Mouse (Mus musculus): ENCODE results near the gene Otop2. TPM values are rescaled to one million over a fixed set of nuclear protein-coding genes. Genes with fewer than 3 reads are reported as not detected.

Otop2 gene
- polyA plus RNA-seq, 1 experiment from 2014 or later = not detected

GRCm38 (mm10) chr11:115283891-115284620 lies 22.9 kb upstream of the Otop2 start:
- no peak for ATAC-seq (ENCODE audit: low FRiP score, low TSS enrichment)
- H3K9me3 ChIP-seq (ENCODE audit: low read length) = no peaks in the 10 kb centered on the region
- no peak overlapping the region for H3K27ac ChIP-seq (ENCODE audit: low read length)
- 87% methylated on average over 12 of the region's 12 CpGs for WGBS
- H3K4me1 ChIP-seq (ENCODE audit: insufficient read depth, low read length) = no peaks in the 10 kb centered on the region
- no peaks in the 10 kb centered on the region for H3K36me3 ChIP-seq (ENCODE audit: insufficient read depth, low read length)
- H3K4me3 ChIP-seq (ENCODE audit: low read length) = no peak overlapping the region
- no peaks in the 10 kb centered on the region for H3K27me3 ChIP-seq (ENCODE audit: insufficient read depth, low read length)
- H3K4me2 ChIP-seq (replicated peaks; ENCODE audit: low read depth, low read length) = no peak overlapping the region
- no peak overlapping the region for H3K9ac ChIP-seq (replicated peaks; ENCODE audit: low read length)

GRCm38 (mm10) chr11:115285282-115285681 lies 21.7 kb upstream of the Otop2 start:
- Histone ChIP-seq H3K27me3 (ENCODE audit: insufficient read depth, low read length) (no peaks in the 10 kb centered on the region), H3K9me3 (ENCODE audit: low read length) (no peaks in the 10 kb centered on the region), H3K4me3 (ENCODE audit: low read length) (no peak overlapping the region), H3K9ac (replicated peaks; ENCODE audit: low read length) (no peak overlapping the region), H3K36me3 (ENCODE audit: insufficient read depth, low read length) (no peaks in the 10 kb centered on the region), H3K4me2 (replicated peaks; ENCODE audit: low read depth, low read length) (no peak overlapping the region), H3K4me1 (ENCODE audit: insufficient read depth, low read length) (0 out of 2 replicates have a peak, but pooled peaks cover 6% of the 10 kb centered on the region), H3K27ac (ENCODE audit: low read length) (no peak overlapping the region)
- 52% methylated on average over 4 of the region's 4 CpGs for WGBS
- ATAC-seq (ENCODE audit: low FRiP score, low TSS enrichment) = no peak

- Histone ChIP-seq H3K4me1 (ENCODE audit: insufficient read depth, low read length) (peaks cover 8% of the 10 kb centered on the region; the same call in 1 of the 2 replicates), H3K4me2 (replicated peaks; ENCODE audit: low read depth, low read length) (no peak overlapping the region), H3K9ac (replicated peaks; ENCODE audit: low read length) (no peak overlapping the region), H3K9me3 (ENCODE audit: low read length) (no peaks in the 10 kb centered on the region), H3K27ac (ENCODE audit: low read length) (no peak overlapping the region), H3K4me3 (ENCODE audit: low read length) (no peak overlapping the region), H3K27me3 (ENCODE audit: insufficient read depth, low read length) (no peaks in the 10 kb centered on the region), H3K36me3 (ENCODE audit: insufficient read depth, low read length) (no peaks in the 10 kb centered on the region)
- no peak for ATAC-seq (ENCODE audit: low FRiP score, low TSS enrichment)
- WGBS = 68% methylated on average over 19 of the region's 19 CpGs
Observed at GRCm38 (mm10) chr11:115286201-115286993, 20.6 kb upstream of the Otop2 start.

GRCm38 (mm10) chr11:115287386-115287785 lies 19.6 kb upstream of the Otop2 start:
- H3K4me3 ChIP-seq (ENCODE audit: low read length) = no peak overlapping the region
- H3K27me3 ChIP-seq (ENCODE audit: insufficient read depth, low read length) = no peaks in the 10 kb centered on the region
- no peak overlapping the region for H3K9ac ChIP-seq (replicated peaks; ENCODE audit: low read length)
- H3K27ac ChIP-seq (ENCODE audit: low read length) = no peak overlapping the region
- H3K36me3 ChIP-seq (ENCODE audit: insufficient read depth, low read length) = no peaks in the 10 kb centered on the region
- H3K4me1 ChIP-seq (ENCODE audit: insufficient read depth, low read length) = peaks cover 9% of the 10 kb centered on the region; the same call in 1 of the 2 replicates
- no peak overlapping the region for H3K4me2 ChIP-seq (replicated peaks; ENCODE audit: low read depth, low read length)
- no peak for ATAC-seq (ENCODE audit: low FRiP score, low TSS enrichment)
- no peaks in the 10 kb centered on the region for H3K9me3 ChIP-seq (ENCODE audit: low read length)
- 89% methylated on average over 5 of the region's 5 CpGs for WGBS

- no peak for ATAC-seq (ENCODE audit: low FRiP score, low TSS enrichment)
- 85% methylated on average over 2 of the region's 2 CpGs for WGBS
Observed at GRCm38 (mm10) chr11:115288305-115288704, 18.7 kb upstream of the Otop2 start.

GRCm38 (mm10) chr11:115289885-115290284 lies 17.1 kb upstream of the Otop2 start:
- 63% methylated on average over 8 of the region's 8 CpGs for WGBS
- Histone ChIP-seq H3K4me2 (replicated peaks; ENCODE audit: low read depth, low read length) (no peak overlapping the region), H3K4me1 (ENCODE audit: insufficient read depth, low read length) (peaks cover 9% of the 10 kb centered on the region; the same call in 1 of the 2 replicates), H3K9me3 (ENCODE audit: low read length) (no peaks in the 10 kb centered on the region), H3K27me3 (ENCODE audit: insufficient read depth, low read length) (no peaks in the 10 kb centered on the region), H3K36me3 (ENCODE audit: insufficient read depth, low read length) (no peaks in the 10 kb centered on the region), H3K4me3 (ENCODE audit: low read length) (no peak overlapping the region), H3K27ac (ENCODE audit: low read length) (no peak overlapping the region), H3K9ac (replicated peaks; ENCODE audit: low read length) (no peak overlapping the region)
- ATAC-seq (ENCODE audit: low FRiP score, low TSS enrichment) = no peak

More at GRCm38 (mm10) chr11:115288305-115288704, 18.7 kb upstream of the Otop2 start:
- no peaks in the 10 kb centered on the region for H3K9me3 ChIP-seq (ENCODE audit: low read length)
- no peak overlapping the region for H3K9ac ChIP-seq (replicated peaks; ENCODE audit: low read length)
- H3K27ac ChIP-seq (ENCODE audit: low read length) = no peak overlapping the region
- H3K4me1 ChIP-seq (ENCODE audit: insufficient read depth, low read length) = peaks cover 9% of the 10 kb centered on the region; the same call in 1 of the 2 replicates
- H3K36me3 ChIP-seq (ENCODE audit: insufficient read depth, low read length) = no peaks in the 10 kb centered on the region
- H3K27me3 ChIP-seq (ENCODE audit: insufficient read depth, low read length) = no peaks in the 10 kb centered on the region
- H3K4me2 ChIP-seq (replicated peaks; ENCODE audit: low read depth, low read length) = no peak overlapping the region
- no peak overlapping the region for H3K4me3 ChIP-seq (ENCODE audit: low read length)

GRCm38 (mm10) chr11:115290314-115290713 lies 16.6 kb upstream of the Otop2 start:
- H3K27me3 ChIP-seq (ENCODE audit: insufficient read depth, low read length) = no peaks in the 10 kb centered on the region
- no peak overlapping the region for H3K27ac ChIP-seq (ENCODE audit: low read length)
- H3K4me2 ChIP-seq (replicated peaks; ENCODE audit: low read depth, low read length) = no peak overlapping the region
- no peaks in the 10 kb centered on the region for H3K9me3 ChIP-seq (ENCODE audit: low read length)
- WGBS = 76% methylated on average over 1 of the region's 1 CpGs
- H3K36me3 ChIP-seq (ENCODE audit: insufficient read depth, low read length) = no peaks in the 10 kb centered on the region
- peaks cover 9% of the 10 kb centered on the region; the same call in 1 of the 2 replicates for H3K4me1 ChIP-seq (ENCODE audit: insufficient read depth, low read length)
- no peak for ATAC-seq (ENCODE audit: low FRiP score, low TSS enrichment)
- no peak overlapping the region for H3K9ac ChIP-seq (replicated peaks; ENCODE audit: low read length)
- H3K4me3 ChIP-seq (ENCODE audit: low read length) = no peak overlapping the region

GRCm38 (mm10) chr11:115290919-115291318 lies 16.0 kb upstream of the Otop2 start:
- no peaks in the 10 kb centered on the region for H3K9me3 ChIP-seq (ENCODE audit: low read length)
- no peak overlapping the region for H3K4me3 ChIP-seq (ENCODE audit: low read length)
- H3K9ac ChIP-seq (replicated peaks; ENCODE audit: low read length) = no peak overlapping the region
- peaks cover 9% of the 10 kb centered on the region; the same call in 1 of the 2 replicates for H3K4me1 ChIP-seq (ENCODE audit: insufficient read depth, low read length)
- H3K4me2 ChIP-seq (replicated peaks; ENCODE audit: low read depth, low read length) = no peak overlapping the region
- no peak; the same call in 1 of the 2 replicates for ATAC-seq (ENCODE audit: low FRiP score, low TSS enrichment)
- H3K36me3 ChIP-seq (ENCODE audit: insufficient read depth, low read length) = no peaks in the 10 kb centered on the region
- H3K27me3 ChIP-seq (ENCODE audit: insufficient read depth, low read length) = no peaks in the 10 kb centered on the region
- WGBS = 49% methylated on average over 6 of the region's 6 CpGs
- H3K27ac ChIP-seq (ENCODE audit: low read length) = no peak overlapping the region

GRCm38 (mm10) chr11:115291503-115291902 lies 15.5 kb upstream of the Otop2 start:
- Histone ChIP-seq H3K27ac (ENCODE audit: low read length) (no peak overlapping the region), H3K4me1 (ENCODE audit: insufficient read depth, low read length) (peaks cover 9% of the 10 kb centered on the region; the same call in 1 of the 2 replicates), H3K9me3 (ENCODE audit: low read length) (no peaks in the 10 kb centered on the region), H3K4me2 (replicated peaks; ENCODE audit: low read depth, low read length) (no peak overlapping the region), H3K27me3 (ENCODE audit: insufficient read depth, low read length) (no peaks in the 10 kb centered on the region), H3K9ac (replicated peaks; ENCODE audit: low read length) (no peak overlapping the region), H3K36me3 (ENCODE audit: insufficient read depth, low read length) (no peaks in the 10 kb centered on the region), H3K4me3 (ENCODE audit: low read length) (no peak overlapping the region)
- WGBS = 77% methylated on average over 10 of the region's 10 CpGs
- ATAC-seq (ENCODE audit: low FRiP score, low TSS enrichment) = no peak
